Mouse (Mus musculus) midbrain, embryonic 16.5 days (tissue): ENCODE measurements around the gene Galnt15. TPM values are rescaled to one million over a fixed set of nuclear protein-coding genes. Genes with fewer than 3 reads are reported as not detected.

Experiments
- ATAC-seq: fragments of 200-750 bp; cut with Nextera tagmentation; 2 replicates; pipeline ENCODE4 v1.8.0; 2017; ENCODE audit warnings: moderate TSS enrichment
- H3K27ac ChIP-seq: fragments of 300-500 bp; sonication (generic); 2 replicates; pipeline ENCODE4 v1.5.1; 2014; ENCODE audit warnings: mild to moderate bottlenecking, low read length, mixed read lengths
- H3K27me3 ChIP-seq: fragments of 300-500 bp; sonication (generic); 2 replicates; pipeline ENCODE4 v1.6.1; 2014; ENCODE audit warnings: low read depth, low read length, mixed read lengths; ENCODE audit not compliant: control insufficient read depth, insufficient read depth
- H3K36me3 ChIP-seq: fragments of 300-500 bp; sonication (generic); 2 replicates; pipeline ENCODE4 v1.6.1; 2014; ENCODE audit warnings: mild to moderate bottlenecking, low read length, moderate library complexity, mixed read lengths; ENCODE audit not compliant: control insufficient read depth, insufficient read depth
- H3K4me1 ChIP-seq: fragments of 300-500 bp; sonication (generic); 2 replicates; pipeline ENCODE4 v1.6.1; 2014; ENCODE audit warnings: mild to moderate bottlenecking, low read length, mixed read lengths; ENCODE audit not compliant: control insufficient read depth, insufficient read depth
- H3K4me2 ChIP-seq: fragments of 300-500 bp; sonication (generic); 2 replicates; pipeline ENCODE4 v1.6.1; 2014; ENCODE audit warnings: mild to moderate bottlenecking, low read length, mixed read lengths
- H3K4me3 ChIP-seq: fragments of 300-500 bp; sonication (generic); 2 replicates; pipeline ENCODE4 v1.5.1; 2014; ENCODE audit warnings: low read depth, mild to moderate bottlenecking, low read length, moderate library complexity, mixed read lengths
- H3K9ac ChIP-seq: fragments of 300-500 bp; sonication (generic); 2 replicates; pipeline ENCODE4 v1.6.1; 2014; ENCODE audit warnings: low read depth, low read length, mixed read lengths
- H3K9me3 ChIP-seq: fragments of 300-500 bp; sonication (generic); replicated peaks from 2 replicates; pipeline ENCODE4 v1.6.1; 2014; ENCODE audit warnings: mild to moderate bottlenecking, low read length, mixed read lengths; ENCODE audit not compliant: control insufficient read depth, poor library complexity, severe bottlenecking
- WGBS: fragments of 180-500 bp; shearing (Covaris S2); extraction: QIAGEN DNeasy Blood & Tissue Kit; methylation state at CpG from one replicate; pipeline ENCODE4 v1.1.7; 2014; 5-methylcytosine and 5-hydroxymethylcytosine counted together
- polyA plus RNA-seq: library from polyadenylated mRNA; unstranded; fragments of >200 nt; fragmentation: Nextera tagmentation; extraction: Ambion mirVana; gene quantifications from 2 replicates; pipeline ENCODE4 v1.2.1, GENCODE M21; 2015

Galnt15 gene
- polyA plus RNA-seq, 1 experiment from 2014 or later, result 0.45 TPM

DNA sequence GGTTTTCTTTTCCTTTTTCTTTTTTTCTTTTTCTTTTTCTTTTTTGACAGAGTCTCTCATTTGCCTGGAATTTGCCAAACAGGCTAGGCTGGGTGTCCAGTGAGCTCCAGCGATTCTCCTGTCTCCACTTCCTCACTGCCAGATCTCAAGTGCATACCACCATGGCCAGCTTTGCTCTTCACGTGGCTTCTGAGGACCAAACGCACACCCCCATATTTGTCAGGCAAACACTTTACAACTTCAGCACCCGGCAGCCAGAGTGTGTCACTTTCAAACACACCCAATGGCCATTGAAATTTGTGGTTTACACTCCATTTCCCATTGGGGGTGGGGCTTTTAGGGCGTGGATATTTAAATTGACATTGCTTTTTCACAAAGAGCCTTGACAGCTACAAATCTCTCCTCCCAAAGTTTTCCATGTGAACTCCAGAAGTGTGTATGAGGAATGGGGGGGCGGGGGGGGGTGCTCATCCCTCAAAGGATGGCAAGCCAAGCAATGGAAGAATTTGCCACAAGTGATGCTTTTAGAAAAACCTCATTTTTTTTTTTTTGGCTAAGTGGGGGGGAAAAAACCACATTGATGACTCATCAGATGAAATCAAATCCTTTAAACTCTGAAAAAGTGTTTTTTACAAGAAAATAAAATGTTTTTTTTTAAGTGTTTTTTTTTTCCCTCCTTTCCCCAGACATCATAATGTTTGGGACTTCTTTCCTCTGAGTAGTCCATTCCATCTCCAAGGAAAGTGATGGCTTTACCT lies 17.1 kb upstream of the Galnt15 start:
- H3K9ac ChIP-seq, result no peak overlapping the region
- peaks cover 5% of the 10 kb centered on the region for H3K4me1 ChIP-seq
- 80% methylated on average over 6 of the region's 6 CpGs for WGBS

DNA sequence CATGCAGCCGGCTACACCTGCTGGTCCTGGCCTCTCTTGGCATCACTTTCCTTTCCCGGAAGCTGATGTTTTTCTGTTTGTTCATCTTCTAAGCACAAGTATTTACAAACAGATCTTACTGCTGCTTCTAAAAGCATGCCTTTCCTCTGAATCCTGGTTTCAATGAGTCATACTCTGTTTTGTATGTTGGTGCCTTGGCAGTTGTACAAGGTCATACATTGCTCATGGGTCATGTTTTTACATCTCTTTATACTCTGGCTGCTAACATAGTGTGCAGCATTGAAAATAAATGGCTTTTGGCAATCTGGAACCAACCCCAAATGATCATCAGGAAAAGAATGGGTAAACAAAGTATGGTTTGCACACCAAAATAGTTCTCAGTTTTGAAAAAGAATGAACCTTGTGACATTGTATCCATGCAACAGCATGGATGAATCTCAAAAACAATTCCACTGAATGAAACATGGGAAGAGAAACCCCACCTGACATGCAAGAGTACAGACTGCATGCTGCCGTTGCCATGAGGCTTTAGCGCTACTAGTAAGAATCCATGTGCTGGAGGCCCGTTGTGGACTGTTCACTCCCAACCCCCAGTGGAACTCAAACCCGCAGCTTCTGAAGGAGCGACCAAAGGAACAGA lies 13.5 kb upstream of the Galnt15 start:
- Histone ChIP-seq H3K36me3 (no peaks in the 10 kb centered on the region), H3K4me2 (no peak overlapping the region), H3K27ac (no peak overlapping the region), H3K27me3 (no peaks in the 10 kb centered on the region), H3K4me3 (no peak overlapping the region), H3K9ac (no peak overlapping the region), H3K4me1 (peaks cover 13% of the 10 kb centered on the region), H3K9me3 (no peaks in the 10 kb centered on the region)
- no peak for ATAC-seq
- 91% methylated on average over 7 of the region's 7 CpGs for WGBS

More for the DNA sequence above, 17.1 kb upstream of the Galnt15 start:
- Histone ChIP-seq H3K27me3 (no peaks in the 10 kb centered on the region), H3K27ac (no peak overlapping the region), H3K9me3 (no peaks in the 10 kb centered on the region), H3K4me2 (no peak overlapping the region), H3K4me3 (no peak overlapping the region), H3K36me3 (no peaks in the 10 kb centered on the region)
- ATAC-seq, result no peak

DNA sequence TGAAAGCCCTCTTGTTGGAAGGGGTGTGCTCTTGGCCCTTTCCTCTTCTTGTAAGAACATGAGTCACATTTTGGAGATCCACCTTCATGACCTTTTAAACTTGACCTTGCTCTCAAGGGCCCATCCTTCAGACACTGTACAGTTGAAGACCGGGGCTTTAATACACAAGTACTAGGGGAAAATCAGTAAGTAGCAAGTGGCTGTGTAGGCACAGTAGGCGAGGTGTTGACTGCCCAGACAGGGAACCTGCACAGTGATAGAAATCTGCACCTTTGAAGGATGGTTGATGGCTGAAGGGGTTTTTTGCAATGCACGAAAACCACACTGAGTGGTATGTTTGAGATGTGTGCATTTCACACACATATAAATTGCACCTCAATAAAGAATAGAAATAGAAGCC lies 12.3 kb upstream of the Galnt15 start:
- Histone ChIP-seq H3K9me3 (no peaks in the 10 kb centered on the region), H3K4me3 (no peak overlapping the region), H3K4me1 (peaks cover 13% of the 10 kb centered on the region), H3K4me2 (peak overlapping the region; percentile 32; the same call in 1 of the 2 replicates), H3K27me3 (no peaks in the 10 kb centered on the region), H3K27ac (peak overlapping the region; percentile 86), H3K9ac (no peak overlapping the region), H3K36me3 (no peaks in the 10 kb centered on the region)
- ATAC-seq, result peak; percentile 55
- 70% methylated on average over 3 of the region's 3 CpGs for WGBS

DNA sequence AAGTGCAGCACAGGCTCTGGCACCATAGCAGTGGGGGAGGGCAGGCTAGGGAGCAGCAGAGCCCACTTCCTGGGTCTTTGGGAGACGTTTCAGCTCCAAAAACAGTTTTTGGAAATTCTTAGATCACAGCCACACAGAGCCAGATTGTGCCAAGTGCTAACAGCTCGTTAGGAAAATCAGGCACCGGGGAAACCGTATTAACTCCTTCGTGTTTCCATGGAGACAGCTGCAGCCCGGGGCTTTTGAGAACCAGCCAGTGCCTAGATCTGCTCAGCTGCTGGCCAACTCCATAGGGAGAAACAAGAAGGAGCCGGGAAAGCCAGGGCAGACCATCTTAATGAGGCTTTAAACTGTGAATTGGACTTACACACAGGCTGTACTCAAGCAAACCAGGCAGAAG lies 11.9 kb upstream of the Galnt15 start:
- Histone ChIP-seq H3K9me3 (no peaks in the 10 kb centered on the region), H3K4me3 (no peak overlapping the region), H3K4me1 (peaks cover 13% of the 10 kb centered on the region), H3K27me3 (no peaks in the 10 kb centered on the region), H3K4me2 (peak overlapping the region; percentile 32; the same call in 1 of the 2 replicates), H3K36me3 (no peaks in the 10 kb centered on the region), H3K9ac (no peak overlapping the region), H3K27ac (peak overlapping the region; percentile 86)
- WGBS, result under 1% methylated on average over 7 of the region's 7 CpGs
- ATAC-seq, result peak; percentile 93

DNA sequence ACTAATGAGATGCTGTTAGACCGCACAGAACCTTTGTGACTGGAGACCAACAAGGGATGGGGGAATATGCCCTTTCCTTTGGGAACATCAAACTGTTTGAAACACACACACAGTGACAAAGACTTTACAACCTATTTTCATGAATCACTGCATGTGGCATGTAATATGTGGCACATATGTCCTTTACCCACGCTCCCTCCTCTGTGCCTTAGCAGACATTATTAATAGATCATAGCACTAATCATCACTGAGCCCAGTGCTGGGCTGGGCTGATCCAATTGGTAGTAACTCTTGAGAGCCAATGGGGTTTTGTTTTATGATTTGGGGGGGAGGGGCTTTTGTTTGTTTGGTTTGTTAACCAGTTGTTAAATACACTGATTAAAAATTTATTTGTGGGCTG lies 11.3 kb upstream of the Galnt15 start:
- 29% methylated on average over 2 of the region's 2 CpGs for WGBS
- H3K36me3 ChIP-seq, result no peaks in the 10 kb centered on the region
- no peak overlapping the region for H3K4me3 ChIP-seq
- H3K27me3 ChIP-seq, result no peaks in the 10 kb centered on the region
- H3K4me1 ChIP-seq, result peaks cover 13% of the 10 kb centered on the region
- H3K4me2 ChIP-seq, result peak overlapping the region; percentile 32; the same call in 1 of the 2 replicates
- no peaks in the 10 kb centered on the region for H3K9me3 ChIP-seq
- peak overlapping the region; percentile 86 for H3K27ac ChIP-seq
- ATAC-seq, result peak; percentile 63
- H3K9ac ChIP-seq, result no peak overlapping the region

DNA sequence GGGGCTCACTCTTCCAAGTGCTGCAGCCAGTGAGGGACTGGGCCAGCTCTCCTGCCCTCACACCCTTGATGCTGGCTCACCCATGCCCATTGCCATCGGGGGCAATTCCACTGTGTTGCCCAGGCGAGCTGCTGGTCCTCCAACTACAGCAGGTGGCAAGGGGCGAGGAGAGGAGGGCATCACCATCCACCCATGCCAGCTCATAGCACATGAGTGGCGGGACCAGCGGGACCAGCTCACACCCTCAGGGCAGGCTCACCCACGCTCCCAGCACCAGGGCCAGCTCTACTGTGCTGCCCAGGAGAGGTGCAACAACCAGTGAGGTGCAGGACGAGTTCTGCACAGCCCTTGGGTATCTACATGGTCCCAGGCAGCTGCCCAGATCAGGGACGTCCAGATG lies 9.7 kb upstream of the Galnt15 start:
- no peak overlapping the region for H3K4me3 ChIP-seq
- no peak for ATAC-seq
- H3K4me1 ChIP-seq, result peaks cover 13% of the 10 kb centered on the region
- no peak overlapping the region for H3K27ac ChIP-seq
- H3K9me3 ChIP-seq, result no peaks in the 10 kb centered on the region
- H3K9ac ChIP-seq, result no peak overlapping the region
- 88% methylated on average over 8 of the region's 8 CpGs for WGBS
- H3K4me2 ChIP-seq, result no peak overlapping the region
- H3K27me3 ChIP-seq, result no peaks in the 10 kb centered on the region
- H3K36me3 ChIP-seq, result no peaks in the 10 kb centered on the region

DNA sequence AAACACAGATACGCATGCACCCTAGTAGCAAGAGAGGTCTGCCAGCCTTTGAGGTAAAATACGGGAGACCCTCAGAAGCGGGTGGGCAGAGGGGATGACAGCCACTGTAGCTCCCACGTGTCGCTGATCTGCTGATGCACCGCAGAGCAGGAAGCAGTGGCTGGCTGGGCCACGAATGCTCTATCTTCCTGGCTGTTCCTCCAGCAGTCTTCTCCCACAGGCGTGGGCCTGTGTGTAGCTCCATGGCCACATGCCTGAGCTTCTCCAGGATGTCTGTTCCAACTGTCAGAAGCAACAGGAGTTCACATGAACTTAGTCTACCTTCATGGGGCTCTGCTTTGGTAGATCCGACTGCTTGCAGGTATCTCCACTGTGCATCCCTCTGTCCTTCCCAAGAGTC lies 6.8 kb upstream of the Galnt15 start:
- H3K4me3 ChIP-seq, result no peak overlapping the region
- H3K27me3 ChIP-seq, result no peaks in the 10 kb centered on the region
- no peak overlapping the region for H3K27ac ChIP-seq
- H3K4me1 ChIP-seq, result peaks cover 6% of the 10 kb centered on the region; the same call in 1 of the 2 replicates
- no peak overlapping the region for H3K4me2 ChIP-seq
- ATAC-seq, result no peak
- no peak overlapping the region for H3K9ac ChIP-seq
- 77% methylated on average over 9 of the region's 9 CpGs for WGBS
- H3K9me3 ChIP-seq, result no peaks in the 10 kb centered on the region
- no peaks in the 10 kb centered on the region for H3K36me3 ChIP-seq

DNA sequence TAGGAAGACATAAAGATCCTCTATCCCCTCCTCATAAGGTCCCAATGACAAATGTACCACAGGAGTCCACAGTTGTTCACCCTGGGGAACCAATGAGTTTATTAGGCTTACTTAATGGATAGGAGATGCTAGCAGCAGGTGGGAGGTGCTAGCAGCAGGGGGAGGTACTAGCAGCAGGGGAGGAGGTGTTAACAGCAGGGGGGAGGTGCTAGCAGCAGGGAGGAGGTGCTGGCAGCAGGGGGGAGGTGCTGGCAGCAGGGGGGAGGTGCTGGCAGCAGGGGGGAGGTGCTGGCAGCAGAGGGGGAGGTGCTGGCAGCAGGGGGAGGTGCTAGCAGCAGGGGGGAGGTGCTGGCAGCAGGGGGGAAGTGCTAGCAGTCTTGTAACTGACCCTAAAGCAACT lies 6.3 kb upstream of the Galnt15 start:
- Histone ChIP-seq H3K4me3 (no peak overlapping the region), H3K4me1 (peaks cover under 1% of the 10 kb centered on the region; the same call in 1 of the 2 replicates), H3K4me2 (no peak overlapping the region), H3K36me3 (no peaks in the 10 kb centered on the region), H3K27ac (no peak overlapping the region), H3K9me3 (no peaks in the 10 kb centered on the region), H3K9ac (no peak overlapping the region), H3K27me3 (no peaks in the 10 kb centered on the region)
- no peak for ATAC-seq

DNA sequence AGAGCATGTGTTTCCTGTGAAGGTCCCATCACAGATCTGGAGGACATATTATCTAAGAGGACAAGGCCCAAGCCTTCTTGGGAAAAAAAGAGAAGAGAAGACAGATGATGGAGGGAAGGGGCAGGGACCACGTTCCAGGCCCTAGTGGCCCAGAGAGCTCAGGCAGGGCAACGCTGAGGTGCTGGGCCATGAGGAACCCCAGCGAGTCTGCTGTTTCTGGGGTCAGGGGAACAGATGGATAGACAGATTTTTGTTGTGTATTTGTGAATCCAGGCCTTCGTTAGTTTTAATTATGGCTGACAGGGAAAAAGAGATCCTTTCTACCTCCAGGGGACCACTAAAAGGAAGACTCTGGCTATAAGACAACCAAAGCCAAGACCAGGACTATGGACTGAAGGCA lies 4.9 kb upstream of the Galnt15 start:
- H3K27me3 ChIP-seq, result no peaks in the 10 kb centered on the region
- WGBS, result 85% methylated on average over 4 of the region's 4 CpGs
- H3K9me3 ChIP-seq, result no peaks in the 10 kb centered on the region
- no peak overlapping the region for H3K4me2 ChIP-seq
- H3K9ac ChIP-seq, result no peak overlapping the region
- ATAC-seq, result no peak
- no peak overlapping the region for H3K4me3 ChIP-seq
- peaks cover 5% of the 10 kb centered on the region for H3K4me1 ChIP-seq
- H3K36me3 ChIP-seq, result no peaks in the 10 kb centered on the region
- no peak overlapping the region for H3K27ac ChIP-seq
